Mouse (Mus musculus): Measurements from ENCODE around the gene Sptb.

DNA sequence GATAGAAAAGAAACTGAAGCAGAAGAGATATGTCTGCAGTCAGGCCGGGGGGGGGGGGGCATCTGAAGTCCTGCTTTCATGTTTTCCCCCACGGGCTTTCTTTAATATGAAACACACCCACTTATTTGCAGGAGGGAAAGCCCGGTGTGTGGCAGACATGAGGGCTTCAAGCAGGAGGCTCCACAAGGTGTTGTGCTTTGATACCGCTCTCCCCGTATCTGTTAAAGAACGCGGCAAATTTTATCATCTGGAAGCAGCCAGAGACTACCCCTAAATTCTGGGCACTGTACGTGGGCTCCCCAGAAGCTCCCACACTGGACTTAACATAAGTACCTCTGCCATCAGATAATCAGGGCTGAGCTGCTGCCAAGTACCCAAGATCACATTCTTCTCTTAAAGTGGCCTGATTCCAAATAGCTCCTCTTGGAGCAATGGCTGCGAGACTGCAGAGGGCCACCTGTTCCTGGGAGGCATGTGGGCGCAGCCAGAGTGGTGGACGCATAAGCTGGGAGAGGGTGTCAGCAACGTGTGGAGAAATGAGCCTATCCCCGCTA is 39.7 kb downstream of the Sptb start:
- TF ChIP-seq CTCF (IDR thresholded peaks at IDR 0.05; ENCODE audit: control insufficient read depth, insufficient read depth, low read length) (no peak), POLR2A (IDR thresholded peaks at IDR 0.05; ENCODE audit: borderline replicate concordance, control insufficient read depth, low read depth, low read length) (no peak)
